Mouse (Mus musculus) kidney, adult 8-10 months (tissue): ENCODE results near the gene Vwa8.
"Not testable (repeated sequence)": the region's sequence is repeated elsewhere in the genome, so short reads cannot be mapped to it uniquely, and the experiment has no call there.

Source experiments
- DNase-seq, 2 experiments: peaks; one replicate each; pipeline ENCODE4 v3.0.0; 2022

The Vwa8 gene

DNA sequence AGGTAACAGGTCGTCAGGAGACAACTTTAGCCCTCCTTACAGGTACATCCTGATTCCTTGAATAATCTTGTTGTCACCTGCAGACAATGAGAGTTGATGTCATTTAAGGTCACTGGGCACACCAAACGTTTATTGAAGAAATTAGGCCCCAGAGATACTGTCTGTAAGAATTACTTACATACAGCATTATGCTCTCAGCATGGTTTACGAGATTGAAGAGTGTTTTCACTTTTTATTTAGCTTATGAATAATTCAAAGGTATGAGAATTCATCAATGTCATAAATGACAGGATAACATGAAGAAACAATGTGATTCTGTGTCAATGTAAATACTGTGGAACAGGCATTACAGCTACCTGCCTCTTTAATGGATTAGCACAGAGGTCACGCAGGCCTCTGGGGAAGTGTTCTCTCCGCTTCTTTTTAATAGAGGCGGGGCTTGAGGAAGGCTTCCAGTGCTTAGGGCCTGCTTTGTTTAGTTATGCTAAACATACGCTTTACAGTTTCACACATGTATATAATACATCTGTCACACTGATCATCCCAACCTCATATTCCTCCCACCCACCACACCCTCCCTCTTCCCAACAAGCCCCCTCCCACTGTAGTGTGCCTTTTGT, 37.2 kb downstream of the Vwa8 start:
- DNase-seq = no peak

DNA sequence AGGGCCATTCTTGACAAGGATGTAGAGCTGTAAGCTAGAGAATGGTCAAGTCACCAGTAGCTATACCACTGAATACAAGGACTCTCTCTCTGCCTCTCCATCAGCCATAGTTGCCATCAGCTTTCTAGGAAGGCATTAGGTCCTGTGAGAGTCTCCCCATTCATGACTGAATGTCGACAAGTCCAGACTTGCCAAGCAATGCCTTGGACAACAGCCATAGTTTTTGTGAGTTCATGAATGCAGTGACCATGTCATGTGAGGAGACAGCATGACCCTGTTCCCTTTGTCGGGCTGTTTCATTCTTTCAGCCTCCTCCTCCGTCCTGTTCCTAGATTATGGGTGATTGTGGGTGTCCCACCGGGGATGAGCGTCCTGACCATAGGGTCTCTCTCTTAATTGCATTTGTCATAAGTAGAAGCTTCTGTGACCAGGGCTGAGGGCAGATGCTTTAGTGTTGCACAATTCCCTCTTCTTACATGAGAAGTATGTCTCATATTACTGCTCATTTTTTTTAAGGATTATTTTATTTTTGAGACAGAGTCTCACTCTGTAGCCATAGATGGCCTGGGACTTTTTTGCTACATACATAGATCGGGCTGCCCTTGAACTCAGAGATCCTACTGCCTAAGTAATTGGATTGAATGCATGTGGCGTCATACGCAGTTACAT, 37.8 kb downstream of the Vwa8 start:
- no peak for DNase-seq

DNA sequence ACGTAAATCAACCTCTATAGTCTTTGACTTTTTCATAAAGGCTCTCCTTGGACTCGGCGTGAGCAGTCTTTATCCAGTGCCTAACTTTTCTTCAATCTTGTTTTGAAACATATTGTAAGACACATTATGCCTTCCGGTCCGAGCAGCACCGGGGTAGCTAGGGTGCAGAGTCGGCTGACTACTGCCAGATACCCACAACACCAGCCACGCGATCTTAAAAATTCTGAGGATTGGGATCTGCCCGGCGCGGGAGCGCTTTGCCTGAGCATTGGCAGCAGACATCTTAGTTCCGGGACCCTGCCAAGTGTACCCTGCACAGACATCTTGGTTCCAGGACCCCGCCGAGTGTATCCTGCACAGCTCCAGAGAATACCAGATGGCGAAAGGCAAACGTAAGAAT, 38.6 kb downstream of the Vwa8 start:
- DNase-seq = not testable (repeated sequence)

DNA sequence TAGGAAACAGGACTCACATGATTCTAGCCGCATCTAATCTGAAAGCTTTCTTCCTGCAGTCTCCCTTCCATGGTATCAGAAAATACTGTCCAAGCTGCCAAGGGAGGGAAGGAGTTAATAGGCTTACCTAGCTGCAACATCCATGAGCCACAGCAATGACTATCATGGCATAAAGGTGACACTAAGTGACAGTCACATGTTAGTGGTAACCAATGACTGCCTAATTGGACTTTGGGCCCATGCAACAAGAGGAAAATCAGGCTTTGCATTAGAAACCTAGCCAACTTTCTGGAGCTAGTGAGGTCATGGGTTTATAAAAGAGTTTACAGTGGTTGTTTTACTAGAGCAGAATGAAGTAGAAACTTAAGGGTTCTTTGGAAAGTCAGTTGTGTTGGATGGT, 46.6 kb downstream of the Vwa8 start:
- DNase-seq = no peak

- DNase-seq = no peak
These were observed 47.4 kb downstream of the Vwa8 start for GRCm38 (mm10) chr14:78896252-78896651.

GRCm38 (mm10) chr14:78900770-78901169, 51.9 kb downstream of the Vwa8 start:
- DNase-seq = no peak

GRCm38 (mm10) chr14:78908205-78908863, 59.5 kb downstream of the Vwa8 start:
- DNase-seq = no peak

GRCm38 (mm10) chr14:78912076-78912475, 63.2 kb downstream of the Vwa8 start:
- DNase-seq = no peak

- DNase-seq = no peak
These were observed 65.3 kb downstream of the Vwa8 start for GRCm38 (mm10) chr14:78914180-78914579.

- DNase-seq = no peak
These were observed 67.8 kb downstream of the Vwa8 start for GRCm38 (mm10) chr14:78916691-78917090.

DNA sequence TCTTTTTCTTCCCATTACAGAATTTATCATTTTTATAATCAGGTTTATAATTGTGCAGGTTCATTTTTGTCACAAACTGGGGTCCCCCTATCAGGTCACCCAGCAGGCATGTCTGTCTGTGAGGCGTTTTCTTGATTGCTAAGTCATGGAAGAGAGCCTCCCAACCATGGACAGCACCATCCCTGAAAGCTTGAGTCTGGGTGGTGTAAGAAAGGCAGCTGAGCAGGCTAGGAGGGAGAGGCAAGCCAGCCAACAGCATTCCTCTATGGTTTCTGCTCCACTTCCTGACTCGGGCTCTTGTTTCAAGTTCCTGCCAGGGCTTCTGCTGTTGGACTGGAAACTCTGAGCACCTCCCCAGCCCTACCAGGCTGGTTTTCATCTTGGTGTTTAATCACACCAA, 72.4 kb downstream of the Vwa8 start:
- DNase-seq = peak in 1 of 2 experiments; percentile 13

DNA sequence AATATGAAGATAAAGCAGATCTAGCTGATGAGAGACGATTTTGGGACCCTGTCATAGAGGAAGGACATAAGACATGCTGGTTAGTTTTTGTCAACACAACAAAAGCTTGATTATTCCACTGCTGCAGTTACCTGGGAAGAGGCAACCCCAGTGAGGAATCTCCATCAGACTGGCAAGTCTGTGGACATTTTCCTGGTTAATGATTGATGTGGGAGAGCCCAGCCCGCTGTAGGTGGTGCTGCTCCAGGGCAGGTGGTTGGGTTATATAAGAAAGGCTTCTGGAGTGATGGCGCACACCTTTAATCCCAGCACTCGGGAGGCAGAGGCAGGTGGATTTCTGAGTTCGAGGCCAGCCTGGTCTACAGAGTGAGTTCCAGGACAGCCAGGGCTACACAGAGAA, 74.8 kb downstream of the Vwa8 start:
- peak; percentile 55 to 59 for DNase-seq

DNA sequence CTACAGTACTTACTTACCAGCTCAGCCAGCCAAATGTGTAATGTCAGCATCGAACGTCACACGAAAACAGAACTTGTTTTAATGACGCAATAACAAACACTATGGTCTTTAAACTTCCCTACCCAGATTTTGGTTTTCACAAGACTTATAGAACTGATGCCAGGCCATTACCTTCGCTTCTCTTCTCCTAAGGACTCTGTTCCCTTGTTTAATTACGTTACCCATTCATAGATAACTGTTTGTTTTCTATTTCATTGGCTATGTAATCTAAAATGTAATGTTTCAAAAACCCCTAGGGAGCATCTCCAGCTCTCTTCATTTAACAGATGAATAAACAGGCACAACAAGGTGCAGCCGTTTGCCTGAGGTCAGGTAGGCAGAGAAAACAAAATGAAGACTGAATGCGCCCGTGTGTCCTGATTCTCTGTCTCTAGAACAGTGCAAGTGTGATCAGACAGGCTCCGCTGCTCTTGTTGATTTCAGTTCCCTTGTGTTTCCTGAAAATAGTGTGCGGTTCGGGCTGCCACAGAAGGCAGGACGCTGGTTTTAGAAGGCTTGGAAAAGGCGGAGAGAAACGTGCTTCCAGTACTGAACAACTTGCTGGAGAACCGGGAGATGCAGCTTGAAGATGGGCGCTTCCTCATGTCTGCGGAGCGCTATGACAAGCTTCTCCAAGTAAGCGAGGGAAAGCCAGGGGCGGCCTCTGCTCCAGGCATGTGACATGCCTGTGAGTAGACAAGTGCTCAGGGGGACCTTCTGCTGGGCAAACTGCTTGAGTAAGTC, 76.1 kb downstream of the Vwa8 start:
- DNase-seq = no peak

DNA sequence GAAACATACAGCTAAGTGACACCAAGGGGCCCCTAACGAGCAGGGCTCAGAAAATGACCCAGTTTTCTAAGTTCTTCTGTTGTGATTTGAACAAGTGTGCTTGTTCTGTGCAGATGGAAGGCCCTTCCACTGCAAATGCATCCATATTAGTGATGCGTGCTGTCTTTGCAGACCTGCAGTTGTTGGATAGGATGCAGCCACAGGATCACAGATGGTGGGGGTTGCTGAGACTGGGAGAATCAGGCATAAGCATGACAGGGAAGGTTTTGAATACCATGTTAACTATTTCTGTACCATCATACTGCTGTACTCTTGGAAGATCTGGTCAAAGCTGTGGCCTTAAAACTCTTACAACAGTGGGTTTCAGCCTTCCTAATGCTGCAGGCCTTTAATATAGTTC, 83.2 kb downstream of the Vwa8 start:
- DNase-seq = no peak

- DNase-seq = no peak
These were observed 84.5 kb downstream of the Vwa8 start for GRCm38 (mm10) chr14:78933399-78933798.

- DNase-seq = no peak
These were observed 85.7 kb downstream of the Vwa8 start for GRCm38 (mm10) chr14:78934596-78934995.

GRCm38 (mm10) chr14:78935796-78936195, 86.9 kb downstream of the Vwa8 start:
- no peak for DNase-seq

DNA sequence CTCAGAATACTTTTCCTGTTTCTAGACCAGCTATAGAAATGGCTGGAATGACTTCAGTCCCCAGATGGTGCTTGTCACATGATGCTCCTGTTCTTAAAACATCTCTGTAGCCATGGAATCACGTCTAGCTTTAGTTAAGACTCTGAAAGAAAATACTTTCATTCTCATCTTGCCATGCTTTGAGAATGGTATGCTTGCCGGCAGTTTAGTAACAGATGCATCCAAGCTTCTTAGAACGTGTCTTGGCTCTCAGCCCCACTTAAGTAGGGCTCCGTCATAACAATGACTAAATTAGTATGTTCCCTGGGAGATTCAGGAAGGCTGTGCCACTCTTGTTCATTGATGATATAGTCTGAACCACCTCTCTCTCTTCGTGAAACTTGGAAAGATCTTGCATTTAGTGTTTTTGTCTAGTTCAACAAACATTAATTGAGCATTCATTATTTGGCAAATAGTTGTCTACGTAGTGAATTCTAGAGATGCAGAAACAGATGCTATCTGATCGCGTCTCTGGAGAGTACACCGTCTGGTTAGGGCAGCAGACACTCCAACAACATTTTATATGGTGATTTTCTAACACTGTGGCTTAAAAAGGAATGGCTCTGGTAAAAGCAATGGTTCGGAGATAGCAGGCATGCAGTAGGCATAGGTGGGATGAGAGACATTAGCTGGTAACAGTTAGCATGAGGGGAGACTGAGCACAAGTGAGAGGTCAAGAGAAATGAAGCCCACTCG, 93.1 kb downstream of the Vwa8 start:
- no peak for DNase-seq

- no peak for DNase-seq
These were observed 106.9 kb downstream of the Vwa8 start for GRCm38 (mm10) chr14:78955745-78956144.

DNA sequence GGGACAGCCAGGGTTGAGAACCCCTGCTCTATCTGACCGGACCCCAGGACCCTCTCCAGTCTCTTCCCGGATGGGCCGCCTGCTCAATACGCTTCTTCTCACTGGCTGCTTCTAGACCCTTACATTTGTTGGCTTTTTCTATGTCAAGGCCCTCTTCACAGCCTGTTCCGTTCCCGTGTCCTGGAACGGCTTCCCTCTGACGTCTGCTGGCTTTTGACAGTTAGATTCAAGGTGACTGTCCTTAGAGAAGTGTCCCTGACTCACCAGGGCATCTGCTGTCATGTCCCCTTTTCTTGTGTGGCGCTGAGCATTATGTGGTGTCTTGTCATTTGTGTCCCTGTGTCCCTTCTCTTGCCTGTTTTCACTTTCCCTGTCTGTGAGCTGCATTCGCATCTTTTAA, 121.8 kb downstream of the Vwa8 start:
- no peak for DNase-seq

DNA sequence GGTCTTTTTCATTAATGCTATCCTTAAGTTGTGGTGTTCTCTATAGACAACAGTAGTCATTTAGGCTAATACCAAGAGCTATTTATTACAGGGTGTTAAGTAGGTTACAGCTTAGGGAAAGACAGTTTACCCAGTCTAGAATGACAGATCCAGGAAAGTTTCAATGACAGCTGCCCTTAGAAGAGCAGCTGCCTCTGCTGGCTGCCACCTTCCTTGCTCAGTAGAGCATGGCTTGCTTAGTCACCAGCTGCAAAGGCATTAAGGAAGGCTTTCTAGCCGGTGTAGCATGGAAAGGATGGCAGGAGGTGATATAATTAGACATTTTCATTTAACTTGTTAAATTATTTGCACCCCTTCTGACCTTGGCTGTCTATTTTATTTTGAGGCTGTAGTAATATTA, 123.6 kb downstream of the Vwa8 start:
- DNase-seq = no peak

DNA sequence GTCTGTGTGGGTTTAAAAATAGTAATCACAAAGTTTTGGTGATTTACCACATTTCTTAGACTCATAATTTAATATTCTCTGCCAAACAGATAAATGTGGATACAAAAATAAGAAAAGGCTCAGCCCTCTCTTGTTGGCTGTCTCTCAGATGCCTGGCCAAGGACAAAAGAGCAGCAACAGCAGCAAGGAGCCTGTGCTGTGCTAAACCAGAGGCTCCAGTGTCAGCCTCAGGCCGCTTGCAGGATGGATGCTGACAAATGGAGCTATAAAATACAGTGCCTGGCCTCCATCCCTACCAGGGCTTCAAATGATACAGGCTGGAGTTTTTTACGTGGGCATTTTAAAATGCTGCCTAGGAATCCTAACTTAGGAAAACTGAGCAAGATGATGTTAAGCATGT, 134.3 kb downstream of the Vwa8 start:
- DNase-seq = no peak

DNA sequence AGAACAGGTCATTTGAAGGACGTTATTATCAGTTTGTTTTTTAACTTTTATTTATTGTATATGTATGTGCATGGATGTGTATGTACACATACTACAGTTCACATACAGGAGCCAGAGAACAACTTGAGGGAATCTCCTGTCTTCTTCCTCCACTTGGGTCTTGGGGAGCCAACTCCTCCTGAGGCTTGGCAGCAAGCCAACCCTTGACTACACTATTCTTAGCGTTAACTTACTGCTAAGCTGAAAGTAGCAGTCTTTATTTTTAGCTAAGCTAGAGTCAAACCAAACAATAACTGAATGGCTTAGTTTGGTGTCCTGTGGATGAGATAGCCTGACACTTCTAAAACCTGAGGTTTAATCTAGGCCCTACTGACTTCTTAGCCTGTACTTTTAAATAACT, 135.4 kb downstream of the Vwa8 start:
- peak; percentile 10 to 16 for DNase-seq
